Mouse (Mus musculus) monocyte, adult 2 months (primary cell): ENCODE results near the gene Lamb1.

ENCODE experiments used
- DNase-seq, 2 experiments: peaks; one replicate each; pipeline ENCODE4 v3.0.0; 2022; ENCODE audit warnings: low spot score in 2 of 2, low read depth in 1 of 2

Gene Lamb1

GRCm38 (mm10) chr12:31248681-31249080 lies 16.4 kb upstream of the Lamb1 start:
- no peak for DNase-seq

GRCm38 (mm10) chr12:31252259-31252658 lies 12.8 kb upstream of the Lamb1 start:
- DNase-seq = no peak

- DNase-seq = no peak
Measured at GRCm38 (mm10) chr12:31254978-31255377, 10.1 kb upstream of the Lamb1 start.

GRCm38 (mm10) chr12:31256121-31256903 lies 8.7 kb upstream of the Lamb1 start:
- DNase-seq = no peak

GRCm38 (mm10) chr12:31261882-31262281 lies 3.2 kb upstream of the Lamb1 start:
- no peak for DNase-seq

- DNase-seq = no peak
Measured at GRCm38 (mm10) chr12:31263921-31264320, 1.1 kb upstream of the Lamb1 start.

- no peak for DNase-seq
Measured at GRCm38 (mm10) chr12:31265722-31266431, 843 bp downstream of the Lamb1 start.

- no peak for DNase-seq
Measured at GRCm38 (mm10) chr12:31266686-31267085, 1.7 kb downstream of the Lamb1 start.

- no peak for DNase-seq
Measured at GRCm38 (mm10) chr12:31267363-31267762, 2.3 kb downstream of the Lamb1 start.

GRCm38 (mm10) chr12:31268315-31268714 lies 3.3 kb downstream of the Lamb1 start:
- no peak for DNase-seq

- no peak for DNase-seq
Measured at GRCm38 (mm10) chr12:31269020-31269597, 4.1 kb downstream of the Lamb1 start.

- DNase-seq = no peak
Measured at GRCm38 (mm10) chr12:31270361-31270760, 5.3 kb downstream of the Lamb1 start.

- DNase-seq = no peak
Measured at GRCm38 (mm10) chr12:31270776-31271175, 5.7 kb downstream of the Lamb1 start.

GRCm38 (mm10) chr12:31271361-31272011 lies 6.5 kb downstream of the Lamb1 start:
- no peak for DNase-seq

- DNase-seq = no peak
Measured at GRCm38 (mm10) chr12:31272012-31272735, 7.1 kb downstream of the Lamb1 start.

- DNase-seq = no peak
Measured at GRCm38 (mm10) chr12:31272846-31273245, 7.8 kb downstream of the Lamb1 start.

- no peak for DNase-seq
Measured at GRCm38 (mm10) chr12:31273646-31274045, 8.6 kb downstream of the Lamb1 start.

GRCm38 (mm10) chr12:31275411-31275810 lies 10.4 kb downstream of the Lamb1 start:
- DNase-seq = no peak

GRCm38 (mm10) chr12:31278270-31278669 lies 13.2 kb downstream of the Lamb1 start:
- no peak for DNase-seq

GRCm38 (mm10) chr12:31280318-31280717 lies 15.3 kb downstream of the Lamb1 start:
- DNase-seq = no peak

- DNase-seq = no peak
Measured at GRCm38 (mm10) chr12:31281100-31281591, 16.1 kb downstream of the Lamb1 start.
